Mouse (Mus musculus) regulatory T cell (primary cell): ENCODE measurements around the gene Farp1.
"Not testable (repeated sequence)": the region's sequence is repeated elsewhere in the genome, so short reads cannot be mapped to it uniquely, and the experiment has no call there.

Experiments used
- in situ Hi-C: fragments of 300-600 bp; cut with MboI, MseI; formaldehyde crosslinking; loops from one replicate; pipeline ENCODE4 v1.15.1; 2025; ENCODE audit warnings: high pct_unique_total_duplicates

Gene Farp1

GRCm38 (mm10) chr14:121034973-121035662 lies at the start of gene Farp1:
Gene Farp1 (plus strand): TSS chr14:121035200.
- in situ Hi-C loops: loop anchor here (5.0 kb wide), 1 partner anchor 63 kb away; no protein-coding TSS in a partner anchor

- in situ Hi-C loops: no loop called here
These were observed 45.9 kb upstream of the Farp1 start for GRCm38 (mm10) chr14:120989126-120989525.

GRCm38 (mm10) chr14:120997686-120998085 lies 37.3 kb upstream of the Farp1 start:
- in situ Hi-C loops: no loop called here

DNA sequence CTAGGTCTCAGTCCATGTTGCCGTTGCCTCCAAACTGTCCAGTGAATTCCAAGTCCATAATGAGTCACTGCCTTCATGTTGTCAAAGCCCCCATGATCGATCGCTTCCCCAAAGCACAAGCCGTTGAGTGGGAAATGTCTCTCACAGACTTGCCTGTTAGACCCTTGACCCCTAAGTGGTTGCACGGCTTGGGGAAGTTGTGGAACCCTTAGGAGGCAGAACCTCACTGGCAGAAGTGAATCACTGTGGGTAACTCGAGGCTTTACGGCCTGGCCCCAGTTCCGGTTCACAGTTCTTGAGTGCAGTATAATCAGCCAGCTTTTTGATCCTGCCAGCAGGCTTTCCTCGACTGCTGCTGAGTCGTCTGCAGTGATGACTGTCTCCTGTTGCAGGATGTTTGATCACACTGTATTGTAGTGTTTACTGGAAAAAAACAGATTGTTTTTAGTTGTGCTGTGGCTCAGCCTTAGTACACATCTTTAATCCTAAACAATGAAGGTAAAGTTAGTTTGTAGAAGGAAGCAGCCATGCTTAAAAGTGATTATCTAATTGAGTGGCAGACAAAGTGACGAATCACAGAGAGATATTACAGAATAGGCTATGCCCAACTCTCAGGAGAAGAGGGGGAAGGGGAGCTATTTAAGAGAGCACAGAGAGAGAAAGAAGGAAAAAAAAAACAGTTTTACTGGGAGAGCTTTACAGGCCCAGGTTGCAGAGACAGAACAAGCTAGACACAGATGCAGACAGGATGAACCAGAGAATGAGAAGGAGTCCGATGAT lies 34.2 kb upstream of the Farp1 start:
- in situ Hi-C loops: loop anchor here (5.0 kb wide), 1 partner anchor 68 kb away; no protein-coding TSS in a partner anchor

- in situ Hi-C loops: no loop called here
These were observed 29.4 kb upstream of the Farp1 start for GRCm38 (mm10) chr14:121005621-121006020.

DNA sequence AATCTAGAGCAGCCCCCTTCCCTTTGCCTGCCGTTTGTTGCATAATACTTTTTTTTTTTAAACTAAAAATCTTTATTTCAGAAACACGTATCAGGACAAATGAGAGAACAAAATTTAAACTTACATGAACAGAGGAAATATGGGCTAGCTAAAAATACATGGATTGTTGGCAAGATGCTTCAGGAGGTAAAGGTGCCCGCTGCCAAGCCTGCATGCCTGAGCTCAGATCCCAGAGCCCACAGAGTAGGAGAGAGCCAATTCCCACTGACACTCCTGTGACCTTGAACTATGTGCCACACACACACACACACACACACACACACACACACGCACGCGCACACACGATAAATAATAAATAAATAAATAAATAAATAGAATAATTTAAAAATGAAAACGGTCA lies 29.0 kb upstream of the Farp1 start:
- in situ Hi-C loops: no loop called here

DNA sequence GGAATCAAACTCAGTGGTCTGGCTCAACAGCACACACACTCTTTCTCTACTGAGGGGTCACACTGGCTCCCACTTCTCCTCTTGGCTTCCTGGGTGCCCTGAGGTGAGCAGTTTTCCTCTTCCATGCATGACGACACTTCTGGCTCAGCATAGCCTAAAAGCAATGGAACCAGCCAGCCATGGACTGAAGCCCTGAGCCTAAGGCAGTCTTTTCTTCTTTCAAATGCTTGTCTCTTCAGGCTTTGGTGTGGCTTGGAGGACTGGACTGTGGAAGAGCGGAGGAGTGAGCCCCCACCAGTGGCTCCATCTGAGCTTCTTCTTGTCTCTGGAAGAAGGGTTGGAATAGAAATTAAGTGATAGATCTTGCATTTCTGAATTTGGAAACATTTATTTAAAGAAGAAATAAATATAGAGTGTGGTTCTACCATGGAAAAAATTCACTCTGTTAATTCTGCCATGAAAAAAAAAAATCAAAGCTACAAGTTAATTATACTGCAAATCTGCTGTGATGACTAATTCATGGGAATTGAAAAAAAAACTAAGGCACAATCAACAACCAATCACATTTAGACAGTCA lies 19.8 kb upstream of the Farp1 start:
- in situ Hi-C loops: no loop called here

DNA sequence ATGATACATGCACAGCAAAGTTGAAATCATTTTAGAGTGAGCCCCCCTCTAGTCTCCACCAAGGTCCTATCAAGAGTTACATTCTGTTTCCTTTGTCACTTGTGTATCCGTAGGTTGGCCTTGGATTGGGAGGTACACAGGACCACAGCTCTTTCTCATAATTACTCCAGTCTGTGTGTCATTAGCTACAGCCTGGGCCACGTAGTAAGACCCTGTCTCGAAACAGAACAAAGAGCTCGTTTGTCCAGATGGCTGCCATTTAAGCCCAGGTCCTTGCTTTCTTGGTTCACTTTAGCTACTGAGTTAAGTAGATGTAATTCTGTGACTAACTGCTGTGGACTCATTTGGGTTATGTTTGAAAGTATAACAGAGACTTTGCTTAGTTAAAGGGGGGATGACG lies 12.6 kb upstream of the Farp1 start:
- in situ Hi-C loops: no loop called here

DNA sequence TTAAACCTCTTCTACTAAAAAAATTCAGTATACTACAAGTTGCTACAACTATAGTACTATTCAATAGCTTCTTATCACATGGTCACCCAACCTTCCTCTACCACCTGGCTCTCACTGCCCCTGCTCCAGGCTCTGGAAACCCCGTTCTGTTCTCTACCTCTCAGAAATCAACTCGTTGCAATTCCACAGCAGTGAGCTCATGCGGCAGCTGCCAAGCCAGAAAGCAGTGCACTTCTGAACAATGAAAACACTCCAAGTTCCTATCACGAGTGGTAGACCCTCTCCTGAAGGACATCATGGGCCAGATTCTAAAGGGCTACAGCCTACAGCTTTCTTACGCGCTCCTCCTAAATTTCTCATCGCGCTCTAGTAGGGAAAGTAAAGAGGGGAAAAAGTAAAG lies 9.6 kb upstream of the Farp1 start:
- in situ Hi-C loops: no loop called here

DNA sequence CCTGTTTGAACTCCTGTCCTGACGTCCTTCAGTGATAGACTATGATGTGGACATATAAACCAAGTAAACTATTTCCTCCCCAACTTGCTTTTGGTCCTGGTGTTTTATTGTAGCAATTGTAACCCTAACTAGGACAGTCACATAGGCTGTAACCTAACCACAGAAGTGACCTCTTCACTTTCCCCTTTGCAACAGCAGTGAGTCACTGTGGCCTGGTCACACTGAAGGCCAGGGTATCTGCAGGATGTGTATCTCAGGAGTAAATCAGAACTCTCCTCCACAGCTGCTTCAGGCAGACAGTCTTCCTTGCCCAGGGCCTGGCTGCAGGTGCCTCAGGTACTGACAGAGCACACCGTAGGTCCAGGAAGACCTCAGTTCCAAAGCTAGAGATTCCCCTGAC lies 3.6 kb upstream of the Farp1 start:
- in situ Hi-C loops: loop anchor here (5.0 kb wide), 1 partner anchor 59 kb away; no protein-coding TSS in a partner anchor

DNA sequence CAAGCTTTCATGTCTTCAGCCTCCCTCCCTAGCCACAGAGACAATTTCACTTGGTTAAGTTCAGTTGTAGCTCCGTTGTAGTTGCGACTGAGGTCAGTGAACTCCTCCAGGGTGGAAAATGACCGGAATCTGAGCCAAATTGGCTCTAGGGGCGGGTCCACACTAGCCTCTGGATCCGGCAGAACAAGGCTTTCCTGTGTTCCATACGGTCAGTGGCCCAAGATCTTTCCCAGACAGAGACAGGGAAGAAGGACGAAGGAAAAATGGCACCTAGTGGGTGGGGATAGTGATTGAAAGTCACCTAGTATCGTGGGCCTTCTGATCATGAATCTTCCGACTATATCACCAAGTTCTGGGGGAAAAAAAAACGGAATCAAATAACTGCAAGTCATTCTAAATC lies 475 bp upstream of the Farp1 start:
- in situ Hi-C loops: loop anchor here (5.0 kb wide), 1 partner anchor 62 kb away; no protein-coding TSS in a partner anchor

- in situ Hi-C loops: no loop called here
These were observed 868 bp downstream of the Farp1 start for GRCm38 (mm10) chr14:121035663-121036473.

GRCm38 (mm10) chr14:121036612-121037221 lies 1.7 kb downstream of the Farp1 start:
- in situ Hi-C loops: no loop called here

DNA sequence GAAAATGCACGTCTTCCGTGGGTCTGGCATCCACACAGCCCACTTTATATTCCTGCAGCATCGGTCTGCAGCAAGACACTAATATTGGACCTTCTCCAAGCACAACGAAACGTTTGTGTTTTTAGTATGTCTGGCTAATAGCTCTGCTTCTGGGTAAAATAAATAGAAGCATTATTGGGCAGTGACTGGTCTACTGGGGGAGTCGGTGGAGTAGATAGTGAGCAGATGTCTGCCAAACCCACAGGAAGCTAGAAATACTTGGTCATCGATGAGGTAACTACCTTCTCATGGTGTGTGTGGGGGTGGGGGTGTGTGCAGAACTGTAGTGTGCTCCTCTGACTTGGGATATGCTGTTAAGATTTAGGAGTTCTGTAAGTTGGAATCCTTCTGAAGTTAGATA lies 2.3 kb downstream of the Farp1 start:
- in situ Hi-C loops: no loop called here

- in situ Hi-C loops: no loop called here
These were observed 3.7 kb downstream of the Farp1 start for GRCm38 (mm10) chr14:121038676-121039075.

DNA sequence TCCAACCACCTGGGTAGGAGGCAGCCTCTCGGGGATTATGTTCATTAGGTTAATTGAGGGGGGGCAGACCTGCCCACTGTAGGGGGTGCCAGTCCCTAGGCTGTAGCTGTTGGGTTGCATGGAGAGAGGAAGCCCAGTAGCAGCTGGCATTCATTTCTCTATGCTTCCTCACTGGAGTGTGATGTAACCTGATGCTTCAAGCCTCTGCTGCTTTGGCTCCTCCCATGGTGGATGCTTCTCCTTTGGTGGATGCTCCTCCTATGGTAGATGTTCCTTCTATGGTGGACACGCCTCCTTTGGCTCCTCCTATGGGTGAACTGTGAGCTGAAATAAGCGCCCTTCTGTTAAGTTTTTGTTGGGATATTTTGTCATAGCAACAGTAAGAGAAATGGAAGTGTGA lies 9.1 kb downstream of the Farp1 start:
- in situ Hi-C loops: no loop called here

GRCm38 (mm10) chr14:121046313-121046961 lies 11.4 kb downstream of the Farp1 start:
- in situ Hi-C loops: no loop called here

- in situ Hi-C loops: no loop called here
These were observed 12.8 kb downstream of the Farp1 start for GRCm38 (mm10) chr14:121047780-121048179.

DNA sequence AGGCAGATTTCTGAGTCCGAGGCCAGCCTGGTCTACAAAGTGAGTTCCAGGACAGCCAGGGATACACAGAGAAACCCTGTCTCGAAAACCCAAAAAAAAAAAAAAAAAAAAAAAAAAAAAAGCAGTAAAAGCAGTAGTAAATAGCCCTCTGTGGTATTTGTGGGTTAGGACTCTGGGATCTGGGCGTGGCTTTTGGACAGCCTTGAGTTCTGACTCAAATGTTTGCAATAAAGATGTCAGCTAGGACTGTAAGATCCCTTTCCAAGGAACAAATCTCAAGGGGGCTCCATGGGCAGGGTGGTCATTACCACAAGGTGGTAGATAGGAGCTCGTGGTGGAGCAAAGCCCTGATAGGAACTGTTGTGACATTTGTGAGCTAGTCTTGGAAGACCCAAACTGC lies 16.0 kb downstream of the Farp1 start:
- in situ Hi-C loops: not testable (repeated sequence)

DNA sequence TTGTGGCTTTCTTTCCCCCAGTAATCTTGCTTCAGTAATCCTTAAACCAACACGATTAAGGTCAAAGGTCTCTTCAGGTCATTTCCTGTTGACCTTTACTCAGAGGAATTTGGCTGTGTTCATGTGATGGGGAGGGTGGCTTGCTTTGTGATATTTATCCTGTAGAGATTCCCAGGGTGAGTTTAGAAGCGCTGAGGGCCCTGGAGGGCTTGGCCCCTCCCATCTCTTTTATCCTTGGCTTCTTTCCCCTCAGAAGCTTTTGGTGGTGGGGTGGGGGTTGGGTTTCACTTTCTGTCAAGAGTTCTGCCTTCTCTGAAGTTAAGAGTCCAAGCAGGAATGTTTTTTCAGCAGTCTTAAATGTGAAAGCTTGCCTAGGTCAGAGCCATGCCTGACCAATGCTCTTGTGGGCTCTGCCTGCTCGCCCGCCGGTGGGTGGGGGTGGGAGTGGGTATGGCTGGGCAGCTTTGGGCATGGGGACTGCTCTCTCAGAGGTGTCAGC lies 18.1 kb downstream of the Farp1 start:
- in situ Hi-C loops: no loop called here

- in situ Hi-C loops: no loop called here
These were observed 19.1 kb downstream of the Farp1 start for GRCm38 (mm10) chr14:121054062-121054461.
